Mouse (Mus musculus): Measurements from ENCODE around the gene Osbpl11.

GRCm38 (mm10) chr16:33186134-33186533 is 1.3 kb downstream of the Osbpl11 start:
- TF ChIP-seq CTCF (IDR thresholded peaks at IDR 0.05; ENCODE audit: low read depth) (no peak), EP300 (IDR thresholded peaks at IDR 0.05; ENCODE audit: low read depth) (no peak)
